Mouse (Mus musculus) hematopoietic stem cell, adult 5-6 weeks (primary cell): ENCODE data around the gene Fam205a3. TPM values are rescaled to one million over a fixed set of nuclear protein-coding genes. Genes with fewer than 3 reads are reported as not detected.
"Not testable (repeated sequence)": the region's sequence is repeated elsewhere in the genome, so short reads cannot be mapped to it uniquely, and the experiment has no call there.

Source experiments
- ATAC-seq, 2 experiments: fragments of 125-278 bp in 1 of 2; replicated peaks in 1 of 2; 2 replicates each; pipeline ENCODE4 v1.8.0; 2016 to 2017; ENCODE audit warnings: inconsistent platforms in 2 of 2, mild to moderate bottlenecking in 2 of 2, moderate number of reproducible peaks in 2 of 2, low read depth in 1 of 2, moderate TSS enrichment in 1 of 2; ENCODE audit not compliant: low FRiP score in 2 of 2, poor library complexity in 2 of 2, severe bottlenecking in 2 of 2, insufficient read depth in 1 of 2, low TSS enrichment in 1 of 2
- total RNA-seq: library from RNA; stranded (forward); fragments of 172-1452, 232-1000 nt; gene quantifications from 2 replicates; pipeline ENCODE4 v1.2.3, GENCODE M21; 2017

Fam205a3 gene
- 0.30 TPM in 1 of 2 replicates, not detected in the other for total RNA-seq

GRCm38 (mm10) chr4:42318034-42318433 lies at the start of gene Fam205a3:
Gene Fam205a3 (plus strand): TSS chr4:42318334.
- ATAC-seq, result not testable (repeated sequence)

- not testable (repeated sequence) for ATAC-seq
These were observed 24.2 kb upstream of the Fam205a3 start, which contains the start of gene Gm21953 for GRCm38 (mm10) chr4:42293967-42294366. Gene Gm21953 (plus strand): TSS chr4:42294267.

Other genes with a start within 250 kb of the Fam205a3 start
- not detected in 2 replicates for gene Gm3893, start 227.1 kb upstream of the Fam205a3 start, total RNA-seq
- gene Gm13304, start 203.5 kb upstream of the Fam205a3 start, total RNA-seq, result not detected in 2 replicates
- gene Gm13306, start 164.9 kb upstream of the Fam205a3 start, total RNA-seq, result not detected in 2 replicates
- not detected in 2 replicates for gene Gm13305, start 149.7 kb upstream of the Fam205a3 start, total RNA-seq
- not detected in 2 replicates for gene Gm10600, start 77.7 kb upstream of the Fam205a3 start, total RNA-seq
- gene Ccl21b, start 62.6 kb upstream of the Fam205a3 start, total RNA-seq, result not detected in 2 replicates
- not detected in 2 replicates for gene Gm21953, start 24.1 kb upstream of the Fam205a3 start, total RNA-seq
- not detected in 2 replicates for gene Gm21586, start 121.0 kb downstream of the Fam205a3 start, total RNA-seq
- 0.38 and 1.3 TPM in 2 replicates for gene Gm2163, start 148.4 kb downstream of the Fam205a3 start, total RNA-seq
- 0.30 TPM in 1 of 2 replicates, not detected in the other for gene Fam205a2, start 209.8 kb downstream of the Fam205a3 start, total RNA-seq